Mouse (Mus musculus): ENCODE measurements around the gene E330017A01Rik.
"Not testable (repeated sequence)": the region's sequence is repeated elsewhere in the genome, so short reads cannot be mapped to it uniquely, and the experiment has no call there.

The E330017A01Rik gene

DNA sequence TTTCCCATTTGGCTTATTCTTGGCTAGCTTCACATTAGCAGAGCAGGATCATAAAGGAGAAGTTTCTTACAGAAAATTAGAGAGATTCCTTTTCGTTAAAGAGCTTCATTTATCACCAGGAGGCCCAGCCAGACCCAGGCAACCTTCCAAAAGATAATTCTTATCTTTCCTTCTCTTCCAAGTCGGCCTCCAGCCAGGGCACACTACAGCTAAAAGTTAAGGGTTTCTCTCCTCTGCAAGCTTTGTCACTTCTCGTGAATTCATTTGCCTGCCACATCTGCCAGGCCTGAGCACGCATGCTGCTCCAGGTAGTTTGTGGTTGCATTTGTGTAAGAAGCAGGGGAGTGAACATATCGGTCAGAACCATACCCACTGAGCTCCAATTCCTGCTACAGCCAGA is 30.7 kb upstream of the E330017A01Rik start:
- Histone ChIP-seq H3K9me3 (ENCODE audit: low read length) (no peaks in the 10 kb centered on the region), H3K4me1 (replicated peaks; ENCODE audit: low read depth, low read length) (peaks cover 15% of the 10 kb centered on the region), H3K4me3 (replicated peaks; ENCODE audit: low read length) (peak overlapping the region; percentile 96; the same call in 1 of the 2 replicates), H3K27me3 (ENCODE audit: insufficient read depth, low read length) (no peaks in the 10 kb centered on the region), H3K36me3 (ENCODE audit: insufficient read depth, low read length) (peaks cover 14% of the 10 kb centered on the region)
- TF ChIP-seq POU5F1 (IDR thresholded peaks at IDR 0.05; ENCODE audit: borderline replicate concordance, low read length), result no peak
- no peak for TF ChIP-seq NANOG (IDR thresholded peaks at IDR 0.05; ENCODE audit: borderline replicate concordance, low read length)
- no peak for TF ChIP-seq CTCF (conservative IDR thresholded peaks at IDR 0.05; ENCODE audit: low read length)

DNA sequence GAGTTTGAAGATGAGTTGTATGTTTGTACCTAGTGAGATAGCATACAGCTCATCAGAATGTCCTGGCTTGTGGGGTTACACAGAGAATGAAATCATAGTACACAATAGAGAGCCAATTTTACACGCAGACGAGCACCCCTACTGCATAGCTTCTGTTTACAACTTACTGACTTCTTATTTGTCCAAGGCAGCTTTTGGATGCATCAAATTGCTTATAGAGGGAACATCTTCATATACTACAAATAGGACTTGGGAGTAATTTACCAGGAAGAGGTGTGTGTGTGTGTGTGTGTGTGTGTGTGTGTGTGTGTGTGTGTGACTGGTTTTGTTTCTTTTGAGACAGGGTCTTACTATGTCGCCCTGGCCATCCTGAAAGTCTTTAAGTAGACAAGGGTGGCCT is 30.0 kb upstream of the E330017A01Rik start:
- no peaks in the 10 kb centered on the region for H3K9me3 ChIP-seq (ENCODE audit: low read length)
- no peaks in the 10 kb centered on the region for H3K27me3 ChIP-seq (ENCODE audit: insufficient read depth, low read length)
- H3K4me1 ChIP-seq (replicated peaks; ENCODE audit: low read depth, low read length), result peaks cover 15% of the 10 kb centered on the region
- no peak for TF ChIP-seq POU5F1 (IDR thresholded peaks at IDR 0.05; ENCODE audit: borderline replicate concordance, low read length)
- no peak for TF ChIP-seq CTCF (conservative IDR thresholded peaks at IDR 0.05; ENCODE audit: low read length)
- no peak for TF ChIP-seq NANOG (IDR thresholded peaks at IDR 0.05; ENCODE audit: borderline replicate concordance, low read length)
- H3K4me3 ChIP-seq (replicated peaks; ENCODE audit: low read length), result no peak overlapping the region
- H3K36me3 ChIP-seq (ENCODE audit: insufficient read depth, low read length), result peaks cover 7% of the 10 kb centered on the region

DNA sequence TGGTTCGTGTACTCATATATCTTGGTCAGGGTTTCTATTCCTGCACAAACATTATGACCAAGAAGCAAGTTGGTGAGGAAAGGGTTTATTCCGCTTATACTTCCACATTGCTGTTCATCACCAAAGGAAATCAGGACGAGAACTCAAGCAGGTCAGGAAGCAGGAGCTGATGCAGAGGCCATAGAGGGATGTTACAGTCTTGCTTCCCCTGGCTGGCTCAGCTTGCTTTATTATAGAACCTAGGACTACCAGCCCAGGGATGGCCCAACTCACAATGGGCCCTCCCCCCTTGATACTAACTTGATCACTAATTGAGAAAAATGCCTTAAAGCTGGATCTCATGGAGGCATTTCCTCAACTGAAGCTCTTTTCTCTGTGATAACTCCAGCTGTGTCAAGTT is 28.1 kb upstream of the E330017A01Rik start:
- H3K4me3 ChIP-seq (replicated peaks; ENCODE audit: low read length); H3K36me3 ChIP-seq (ENCODE audit: insufficient read depth, low read length); H3K27me3 ChIP-seq (ENCODE audit: insufficient read depth, low read length); H3K9me3 ChIP-seq (ENCODE audit: low read length): not testable (repeated sequence)
- peaks cover 15% of the 10 kb centered on the region for H3K4me1 ChIP-seq (replicated peaks; ENCODE audit: low read depth, low read length)

- not testable (repeated sequence) for H3K27me3 ChIP-seq (ENCODE audit: insufficient read depth, low read length); H3K4me3 ChIP-seq (replicated peaks; ENCODE audit: low read length); H3K9me3 ChIP-seq (ENCODE audit: low read length); H3K36me3 ChIP-seq (ENCODE audit: insufficient read depth, low read length); H3K4me1 ChIP-seq (replicated peaks; ENCODE audit: low read depth, low read length)
Measured at GRCm38 (mm10) chr16:58665137-58665536, 26.6 kb upstream of the E330017A01Rik start.

GRCm38 (mm10) chr16:58663816-58664215 is 25.3 kb upstream of the E330017A01Rik start:
- no peaks in the 10 kb centered on the region for H3K4me1 ChIP-seq (replicated peaks; ENCODE audit: low read depth, low read length)
- H3K9me3 ChIP-seq (ENCODE audit: low read length), result no peaks in the 10 kb centered on the region
- 0 out of 2 replicates have a peak, but pooled peaks cover 1% of the 10 kb centered on the region for H3K27me3 ChIP-seq (ENCODE audit: insufficient read depth, low read length)
- no peak for TF ChIP-seq POU5F1 (IDR thresholded peaks at IDR 0.05; ENCODE audit: borderline replicate concordance, low read length)
- no peak overlapping the region for H3K4me3 ChIP-seq (replicated peaks; ENCODE audit: low read length)
- H3K36me3 ChIP-seq (ENCODE audit: insufficient read depth, low read length), result no peaks in the 10 kb centered on the region

- Histone ChIP-seq H3K4me3 (replicated peaks; ENCODE audit: low read length) (no peak overlapping the region), H3K4me1 (replicated peaks; ENCODE audit: low read depth, low read length) (no peaks in the 10 kb centered on the region), H3K9me3 (ENCODE audit: low read length) (no peaks in the 10 kb centered on the region), H3K36me3 (ENCODE audit: insufficient read depth, low read length) (no peaks in the 10 kb centered on the region), H3K27me3 (ENCODE audit: insufficient read depth, low read length) (0 out of 2 replicates have a peak, but pooled peaks cover 2% of the 10 kb centered on the region)
- no peak for TF ChIP-seq POU5F1 (IDR thresholded peaks at IDR 0.05; ENCODE audit: borderline replicate concordance, low read length)
- TF ChIP-seq CTCF (conservative IDR thresholded peaks at IDR 0.05; ENCODE audit: low read length), result 0 out of 2 replicates have a peak, but pooled peaks have one; percentile 5
- TF ChIP-seq NANOG (IDR thresholded peaks at IDR 0.05; ENCODE audit: borderline replicate concordance, low read length), result no peak
Measured at GRCm38 (mm10) chr16:58663021-58663420, 24.5 kb upstream of the E330017A01Rik start.

- Histone ChIP-seq H3K36me3 (ENCODE audit: insufficient read depth, low read length) (no peaks in the 10 kb centered on the region), H3K4me1 (replicated peaks; ENCODE audit: low read depth, low read length) (no peaks in the 10 kb centered on the region), H3K9me3 (ENCODE audit: low read length) (no peaks in the 10 kb centered on the region), H3K4me3 (replicated peaks; ENCODE audit: low read length) (no peak overlapping the region), H3K27me3 (ENCODE audit: insufficient read depth, low read length) (peaks cover 7% of the 10 kb centered on the region; the same call in 1 of the 2 replicates)
- no peak for TF ChIP-seq CTCF (conservative IDR thresholded peaks at IDR 0.05; ENCODE audit: low read length)
- no peak for TF ChIP-seq POU5F1 (IDR thresholded peaks at IDR 0.05; ENCODE audit: borderline replicate concordance, low read length)
- no peak for TF ChIP-seq NANOG (IDR thresholded peaks at IDR 0.05; ENCODE audit: borderline replicate concordance, low read length)
Measured at GRCm38 (mm10) chr16:58662287-58662791, 23.8 kb upstream of the E330017A01Rik start.

GRCm38 (mm10) chr16:58661826-58662225 is 23.3 kb upstream of the E330017A01Rik start:
- no peaks in the 10 kb centered on the region for H3K36me3 ChIP-seq (ENCODE audit: insufficient read depth, low read length)
- TF ChIP-seq POU5F1 (IDR thresholded peaks at IDR 0.05; ENCODE audit: borderline replicate concordance, low read length) (no peak), CTCF (conservative IDR thresholded peaks at IDR 0.05; ENCODE audit: low read length) (no peak), NANOG (IDR thresholded peaks at IDR 0.05; ENCODE audit: borderline replicate concordance, low read length) (no peak)
- no peaks in the 10 kb centered on the region for H3K4me1 ChIP-seq (replicated peaks; ENCODE audit: low read depth, low read length)
- no peaks in the 10 kb centered on the region for H3K9me3 ChIP-seq (ENCODE audit: low read length)
- H3K4me3 ChIP-seq (replicated peaks; ENCODE audit: low read length), result no peak overlapping the region
- peaks cover 7% of the 10 kb centered on the region; the same call in 1 of the 2 replicates for H3K27me3 ChIP-seq (ENCODE audit: insufficient read depth, low read length)

DNA sequence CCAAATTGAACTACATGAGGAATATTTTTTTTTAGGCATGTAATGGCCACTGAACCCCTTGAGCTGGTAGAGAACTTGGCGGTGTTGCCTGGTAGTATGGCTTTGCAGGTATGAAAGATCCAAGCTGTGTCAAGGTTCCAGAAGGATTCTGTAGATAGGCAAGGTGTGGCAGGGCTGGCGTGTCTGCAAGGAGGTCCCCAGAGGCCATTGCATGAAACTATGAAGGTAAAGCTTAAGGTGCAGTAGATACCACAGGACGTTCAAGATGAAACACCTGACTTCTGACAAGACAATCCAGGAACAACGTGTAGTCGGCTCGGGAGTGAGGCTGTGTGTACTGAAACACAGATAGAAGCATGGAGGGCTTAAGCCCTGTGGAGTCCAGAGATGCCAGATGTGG is 20.1 kb upstream of the E330017A01Rik start:
- H3K9me3 ChIP-seq (ENCODE audit: low read length), result no peaks in the 10 kb centered on the region
- TF ChIP-seq POU5F1 (IDR thresholded peaks at IDR 0.05; ENCODE audit: borderline replicate concordance, low read length), result no peak
- TF ChIP-seq NANOG (IDR thresholded peaks at IDR 0.05; ENCODE audit: borderline replicate concordance, low read length), result no peak
- no peak for TF ChIP-seq CTCF (conservative IDR thresholded peaks at IDR 0.05; ENCODE audit: low read length)
- no peaks in the 10 kb centered on the region for H3K4me1 ChIP-seq (replicated peaks; ENCODE audit: low read depth, low read length)

More for the DNA sequence above, 20.1 kb upstream of the E330017A01Rik start:
- Histone ChIP-seq H3K27me3 (ENCODE audit: insufficient read depth, low read length) (peaks cover 7% of the 10 kb centered on the region; the same call in 1 of the 2 replicates), H3K4me3 (replicated peaks; ENCODE audit: low read length) (no peak overlapping the region), H3K36me3 (ENCODE audit: insufficient read depth, low read length) (no peaks in the 10 kb centered on the region)
